Mouse (Mus musculus) spleen, postnatal 14 days (tissue): ENCODE results near the gene Ankrd13d.
A peak's percentile ranks its signal among the peaks of the same experiment; 100 is the strongest.

Experiments used
- DNase-seq, 2 experiments: peaks; one replicate each; pipeline ENCODE4 v3.0.0; 2021 to 2022; ENCODE audit warnings: low spot score in 2 of 2

Gene Ankrd13d

DNA sequence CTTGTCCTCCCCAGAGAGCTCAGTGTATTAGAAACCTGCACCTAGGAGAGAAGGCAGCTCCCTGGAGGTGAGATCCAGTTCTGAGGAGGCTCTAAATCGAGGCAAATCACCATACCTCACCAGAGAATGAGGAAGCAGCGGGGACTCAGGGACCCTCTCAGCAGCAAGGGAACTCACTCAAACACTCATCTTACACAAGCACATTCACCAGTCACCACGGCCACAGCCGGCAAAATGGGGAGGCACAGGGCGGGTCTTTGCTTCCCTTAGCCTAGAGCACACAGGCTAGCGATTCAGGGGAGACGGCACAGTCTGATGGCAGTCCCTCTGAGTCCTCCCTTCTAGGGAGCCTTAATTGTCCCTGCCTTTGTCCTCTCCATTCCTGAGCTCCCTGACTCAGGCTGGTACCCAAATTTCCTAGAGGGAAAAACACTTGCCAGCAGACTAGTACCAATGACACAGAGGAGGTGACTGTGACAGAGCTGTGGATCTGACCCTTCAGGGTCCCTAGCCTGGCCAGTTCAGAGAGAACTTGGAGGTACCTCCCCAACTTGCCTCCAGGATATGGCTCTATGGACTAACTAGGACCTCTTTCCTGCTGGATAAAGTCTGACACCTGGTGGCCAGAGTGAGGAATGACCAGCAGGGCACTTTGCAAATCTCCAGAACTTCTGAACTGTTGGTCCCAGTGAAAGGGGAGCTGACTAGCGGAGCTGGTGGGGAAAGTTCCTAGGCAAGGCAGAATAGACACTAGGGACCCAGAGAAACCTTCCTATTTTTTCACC is 54.9 kb downstream of the Ankrd13d start:
- DNase-seq: peak in 1 of 2 experiments; percentile 67

DNA sequence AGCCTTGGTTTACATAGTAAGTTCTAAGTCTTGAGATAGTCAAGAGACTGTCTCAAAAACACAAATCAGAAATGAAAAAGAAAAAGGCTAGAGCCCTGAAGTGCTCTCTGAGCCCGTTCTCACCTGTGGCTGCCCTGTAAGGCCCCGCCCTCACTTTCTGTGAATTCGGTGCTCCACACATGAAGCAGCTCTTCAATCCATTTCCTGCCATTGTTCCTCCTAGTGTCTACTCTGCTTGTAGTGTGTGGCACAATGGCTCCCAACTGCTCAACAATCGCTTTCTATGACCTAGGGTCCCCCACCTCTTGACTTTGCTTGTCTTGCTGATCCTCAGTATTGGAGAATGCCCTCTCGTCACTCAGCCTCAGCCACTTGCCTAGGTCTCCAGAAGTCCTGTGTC is 55.5 kb downstream of the Ankrd13d start:
- DNase-seq: no peak

DNA sequence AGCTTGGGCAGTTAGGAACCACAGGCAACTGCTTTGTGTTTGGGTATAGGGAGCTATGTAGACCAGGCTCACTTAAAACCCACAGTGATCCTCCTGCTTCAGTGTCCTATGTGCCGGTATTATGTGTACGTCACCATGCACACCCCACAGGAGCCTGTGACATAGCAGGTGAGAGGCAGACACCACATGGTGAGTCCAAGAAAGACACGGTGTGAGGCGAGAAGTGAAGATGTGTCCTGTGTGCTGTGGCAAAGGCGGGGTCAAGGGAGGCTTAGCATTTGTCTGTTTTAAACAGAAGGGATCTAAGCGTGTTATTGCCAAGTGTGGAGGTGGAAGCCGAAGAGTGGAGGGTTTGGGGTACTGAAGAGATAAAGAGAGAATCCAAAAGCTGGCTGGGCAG is 56.2 kb downstream of the Ankrd13d start:
- no peak for DNase-seq

DNA sequence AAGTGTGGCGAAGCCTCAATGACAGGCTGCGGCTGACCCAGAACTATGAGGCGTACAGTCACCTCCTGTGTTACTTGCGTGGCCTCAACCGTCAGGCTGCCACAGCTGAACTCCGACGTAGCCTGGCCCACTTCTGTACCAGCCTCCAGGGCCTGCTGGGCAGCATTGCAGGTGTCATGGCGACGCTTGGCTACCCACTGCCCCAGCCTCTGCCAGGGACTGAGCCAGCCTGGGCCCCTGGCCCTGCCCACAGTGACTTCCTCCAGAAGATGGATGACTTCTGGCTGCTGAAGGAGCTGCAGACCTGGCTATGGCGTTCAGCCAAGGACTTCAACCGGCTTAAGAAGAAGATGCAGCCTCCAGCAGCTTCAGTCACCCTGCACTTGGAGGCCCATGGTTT is 60.8 kb downstream of the Ankrd13d start:
- DNase-seq: no peak

DNA sequence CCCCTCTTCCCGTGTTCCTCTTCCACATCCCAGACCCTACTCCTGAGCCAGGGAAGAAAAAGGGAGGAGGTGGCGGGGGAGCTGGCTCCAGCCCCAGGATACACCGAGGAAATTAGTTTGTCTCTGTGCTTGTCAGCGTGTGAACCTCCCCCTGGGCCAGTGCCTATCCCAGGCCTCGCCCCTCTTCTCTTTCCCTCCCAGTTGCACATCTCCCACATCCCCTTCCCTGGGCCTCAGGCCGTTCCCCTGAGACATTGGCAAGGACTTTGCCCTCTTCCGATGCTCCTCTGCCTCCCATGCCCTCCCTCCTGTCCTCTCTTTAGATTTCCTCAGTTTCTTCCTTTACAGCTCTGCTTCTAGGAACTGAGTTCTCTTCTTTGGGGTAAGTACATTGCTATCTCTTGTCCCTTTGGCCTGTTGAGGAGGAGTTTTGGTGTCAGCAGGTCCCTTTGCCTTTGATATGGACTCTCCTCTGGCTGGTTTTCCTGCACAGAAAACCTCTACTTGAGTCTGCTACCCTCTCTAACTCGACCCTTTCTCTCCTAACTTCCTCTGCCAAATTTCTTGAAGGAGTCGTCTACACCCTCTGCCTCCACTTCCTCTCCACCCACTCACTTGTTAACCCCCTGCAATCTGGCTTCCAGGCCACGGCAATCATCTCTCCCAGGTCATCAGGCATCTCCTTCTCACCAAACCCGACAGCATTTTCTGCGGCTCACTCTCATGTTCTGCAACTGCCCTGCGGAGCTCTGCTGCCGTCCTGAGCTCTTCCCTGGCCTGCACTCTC is 61.8 kb downstream of the Ankrd13d start:
- no peak for DNase-seq

DNA sequence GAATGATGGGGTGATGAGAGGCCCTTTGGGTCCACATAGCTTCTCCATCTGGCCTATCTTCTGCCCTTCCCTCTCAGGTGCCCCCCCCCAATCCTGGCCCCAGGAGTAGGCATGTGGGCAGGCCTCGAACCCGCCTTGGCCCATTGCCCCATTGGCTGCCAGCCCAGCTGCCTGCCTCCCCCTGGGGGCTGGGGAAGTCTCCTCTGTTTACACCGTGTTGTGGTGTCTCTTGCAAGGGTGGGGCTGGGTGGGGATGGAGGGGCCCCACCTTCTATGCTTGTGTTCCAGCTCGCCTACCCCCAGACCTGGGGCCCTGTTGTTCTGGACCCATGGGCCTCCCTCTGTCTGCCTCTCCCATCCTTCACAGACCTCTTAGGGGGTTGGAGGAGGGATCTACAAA is 62.5 kb downstream of the Ankrd13d start:
- no peak for DNase-seq
